Mouse (Mus musculus): Measurements from ENCODE around the gene Smg9. TPM values are rescaled to one million over a fixed set of nuclear protein-coding genes. Genes with fewer than 3 reads are reported as not detected.
A peak's percentile ranks its signal among the peaks of the same experiment; 100 is the strongest.

Gene Smg9
- polyA plus RNA-seq, 1 experiment from 2014 or later, result 20.9 TPM

DNA sequence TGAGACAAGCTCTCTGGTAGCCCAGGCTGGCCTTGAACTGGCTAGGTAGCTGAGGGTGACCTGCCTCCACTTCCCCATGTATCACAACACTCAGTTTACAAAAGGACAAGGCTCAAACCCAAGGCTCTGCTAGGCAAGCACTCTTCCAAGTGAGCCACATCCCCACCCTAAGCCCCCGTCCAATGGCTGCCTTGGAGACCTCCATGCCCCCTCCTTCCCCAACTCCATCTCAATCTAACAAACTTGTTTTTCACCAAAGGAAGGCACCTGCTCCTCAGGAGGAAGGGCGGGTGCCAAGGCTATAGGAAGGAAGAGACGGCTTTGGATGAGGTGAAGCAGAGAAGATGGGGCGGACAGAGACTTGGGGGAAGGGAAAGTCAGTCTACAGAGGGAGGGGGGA, 26.6 kb upstream of the Smg9 start:
- no peak overlapping the region for H3K27ac ChIP-seq (ENCODE audit: low read depth, low read length)

DNA sequence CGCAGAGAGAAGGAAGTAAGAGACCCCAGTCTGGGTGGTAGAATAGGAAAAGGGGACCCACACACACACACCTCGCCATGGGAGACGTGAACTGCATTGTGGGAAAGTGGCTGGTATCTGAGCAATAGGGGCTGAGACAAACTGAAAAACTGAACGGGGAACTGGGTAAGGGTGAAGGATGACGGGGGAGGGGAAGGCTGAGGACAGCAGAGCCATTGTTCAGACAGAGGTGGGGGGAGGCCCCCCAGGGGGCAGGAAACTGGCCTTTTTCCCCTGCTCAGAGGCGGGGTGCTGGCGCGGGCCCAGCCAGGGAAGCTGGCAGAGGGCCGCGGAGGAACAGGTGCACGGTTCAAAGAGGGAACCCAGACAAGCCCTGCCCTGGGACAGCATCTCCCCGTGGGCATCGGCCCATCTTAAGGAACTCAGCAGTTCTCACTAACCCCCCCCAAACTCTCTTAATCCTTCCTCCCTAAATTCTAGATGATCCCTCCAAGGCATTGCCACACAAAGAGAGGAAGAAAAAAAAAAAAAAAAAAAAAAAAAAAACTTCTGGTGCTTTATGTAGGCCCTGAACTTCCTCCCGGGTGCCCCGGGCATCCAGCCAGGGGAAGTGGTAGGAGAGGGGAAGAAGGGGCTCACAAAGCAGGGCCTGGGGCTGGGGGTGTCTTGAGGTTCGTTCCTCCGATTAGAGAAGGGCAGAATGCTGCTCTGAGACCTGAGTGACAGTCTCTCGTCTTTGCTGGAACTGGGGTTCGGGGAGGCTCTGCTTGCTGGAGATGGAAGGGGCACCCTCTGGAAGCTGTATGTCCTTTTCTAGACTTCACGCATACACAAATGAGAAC, 25.7 kb upstream of the Smg9 start:
- H3K4me2 ChIP-seq, result no peak overlapping the region
- 46% methylated on average over 20 of the region's 20 CpGs for WGBS
- DNase-seq (ENCODE audit: low spot score, missing footprints), result no peak

More for the DNA sequence above, 26.6 kb upstream of the Smg9 start:
- WGBS, result 69% methylated on average over 4 of the region's 4 CpGs
- Histone ChIP-seq H3K4me3 (ENCODE audit: low read depth, low read length) (no peak overlapping the region), H3K9me3 (ENCODE audit: control insufficient read depth, low read length) (no peaks in the 10 kb centered on the region), H3K4me2 (0 out of 2 replicates have a peak overlapping the region, but pooled peaks have one; percentile 8), H3K36me3 (ENCODE audit: control insufficient read depth, insufficient read depth, low read length) (no peaks in the 10 kb centered on the region), H3K4me1 (ENCODE audit: control insufficient read depth, insufficient read depth, low read length) (no peaks in the 10 kb centered on the region; the same call in 1 of the 2 replicates), H3K27me3 (ENCODE audit: control insufficient read depth, insufficient read depth, low read length) (peaks cover 3% of the 10 kb centered on the region; the same call in 1 of the 2 replicates), H3K9ac (ENCODE audit: low read length) (no peak overlapping the region)
- no peak for ATAC-seq (ENCODE audit: low FRiP score)
- DNase-seq (ENCODE audit: low spot score, missing footprints), result peak; percentile 26

DNA sequence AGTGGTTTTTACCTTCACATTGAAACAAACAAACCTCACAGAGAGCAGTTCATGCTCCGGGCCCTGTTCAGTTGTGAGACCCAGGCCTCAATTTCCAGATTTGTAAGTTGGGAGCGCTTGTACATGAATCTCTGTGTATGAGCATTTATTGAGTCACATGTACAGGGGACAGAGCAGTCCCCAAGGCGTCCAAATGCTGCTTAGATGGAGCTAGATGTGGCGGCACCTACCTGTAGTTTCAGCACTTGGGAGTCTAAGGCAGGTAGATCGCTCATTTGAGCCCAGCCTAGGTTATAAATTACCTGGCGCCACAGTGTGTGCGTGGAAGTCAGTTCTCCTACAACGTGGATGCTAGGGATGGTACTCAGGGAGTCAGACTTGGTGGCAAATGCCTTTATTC, 23.0 kb upstream of the Smg9 start:
- WGBS, result 85% methylated on average over 8 of the region's 8 CpGs

More for the DNA sequence above, 25.7 kb upstream of the Smg9 start:
- Histone ChIP-seq H3K36me3 (ENCODE audit: control insufficient read depth, insufficient read depth, low read length) (no peaks in the 10 kb centered on the region), H3K4me3 (ENCODE audit: low read depth, low read length) (no peak overlapping the region), H3K9ac (ENCODE audit: low read length) (no peak overlapping the region), H3K27ac (ENCODE audit: low read depth, low read length) (no peak overlapping the region), H3K4me1 (ENCODE audit: control insufficient read depth, insufficient read depth, low read length) (no peaks in the 10 kb centered on the region; the same call in 1 of the 2 replicates), H3K9me3 (ENCODE audit: control insufficient read depth, low read length) (no peaks in the 10 kb centered on the region), H3K27me3 (ENCODE audit: control insufficient read depth, insufficient read depth, low read length) (peaks cover 3% of the 10 kb centered on the region; the same call in 1 of the 2 replicates)
- peak; percentile 31; the same call in 1 of the 2 replicates for ATAC-seq (ENCODE audit: low FRiP score)

DNA sequence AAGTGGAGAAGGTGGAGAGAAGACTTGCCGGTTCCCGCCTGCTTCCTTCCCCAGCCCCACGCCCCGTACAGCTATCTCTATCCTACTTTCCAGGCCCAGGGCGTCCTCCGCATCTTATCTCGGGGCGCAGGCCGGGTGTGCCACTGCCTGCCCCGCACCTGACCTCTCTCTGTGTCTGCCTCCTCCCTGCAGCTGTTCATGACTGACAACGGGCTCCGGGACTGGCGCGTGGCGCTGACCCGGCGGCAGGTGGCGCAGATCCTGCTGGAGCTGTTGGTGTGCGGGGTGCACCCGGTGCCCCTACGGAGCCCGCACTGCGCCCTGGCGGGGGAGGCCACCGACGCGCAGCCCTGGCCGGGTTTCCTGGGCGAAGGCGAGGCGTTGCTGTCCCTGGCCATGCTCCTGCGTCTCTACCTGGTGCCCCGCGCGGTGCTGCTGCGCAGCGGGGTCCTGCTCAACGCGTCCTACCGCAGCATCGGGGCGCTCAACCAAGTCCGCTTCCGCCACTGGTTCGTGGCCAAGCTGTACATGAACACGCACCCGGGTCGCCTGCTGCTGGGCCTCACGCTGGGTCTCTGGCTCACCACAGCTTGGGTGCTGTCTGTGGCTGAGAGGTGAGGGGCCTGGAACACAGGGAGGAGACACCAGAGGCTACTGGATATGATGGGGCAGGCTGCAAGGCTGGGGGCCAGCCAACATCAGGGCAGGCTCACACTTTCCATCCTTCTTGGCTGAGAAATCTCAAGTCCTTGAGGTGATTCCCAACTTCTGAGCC, 22.1 kb upstream of the Smg9 start:
- DNase-seq (ENCODE audit: low spot score, missing footprints), result peak; percentile 90
- Histone ChIP-seq H3K27me3 (ENCODE audit: control insufficient read depth, insufficient read depth, low read length) (peaks cover 3% of the 10 kb centered on the region; the same call in 1 of the 2 replicates), H3K4me2 (peak overlapping the region; percentile 47), H3K4me1 (ENCODE audit: control insufficient read depth, insufficient read depth, low read length) (no peaks in the 10 kb centered on the region; the same call in 1 of the 2 replicates), H3K9me3 (ENCODE audit: control insufficient read depth, low read length) (no peaks in the 10 kb centered on the region), H3K36me3 (ENCODE audit: control insufficient read depth, insufficient read depth, low read length) (no peaks in the 10 kb centered on the region), H3K4me3 (ENCODE audit: low read depth, low read length) (peak overlapping the region; percentile 21; the same call in 1 of the 2 replicates), H3K9ac (ENCODE audit: low read length) (peak overlapping the region; percentile 47), H3K27ac (ENCODE audit: low read depth, low read length) (no peak overlapping the region)
- peak; percentile 73 for ATAC-seq (ENCODE audit: low FRiP score)
- WGBS, result 7% methylated on average over 43 of the region's 49 CpGs

More for the DNA sequence above, 23.0 kb upstream of the Smg9 start:
- H3K27me3 ChIP-seq (ENCODE audit: control insufficient read depth, insufficient read depth, low read length), result peaks cover 3% of the 10 kb centered on the region; the same call in 1 of the 2 replicates
- H3K9me3 ChIP-seq (ENCODE audit: control insufficient read depth, low read length), result no peaks in the 10 kb centered on the region
- H3K36me3 ChIP-seq (ENCODE audit: control insufficient read depth, insufficient read depth, low read length), result no peaks in the 10 kb centered on the region
- H3K27ac ChIP-seq (ENCODE audit: low read depth, low read length), result no peak overlapping the region
- DNase-seq (ENCODE audit: low spot score, missing footprints) (no peak), ATAC-seq (ENCODE audit: low FRiP score) (no peak)
- no peak overlapping the region for H3K4me3 ChIP-seq (ENCODE audit: low read depth, low read length)
- H3K4me2 ChIP-seq, result no peak overlapping the region
- no peaks in the 10 kb centered on the region; the same call in 1 of the 2 replicates for H3K4me1 ChIP-seq (ENCODE audit: control insufficient read depth, insufficient read depth, low read length)
- no peak overlapping the region for H3K9ac ChIP-seq (ENCODE audit: low read length)

DNA sequence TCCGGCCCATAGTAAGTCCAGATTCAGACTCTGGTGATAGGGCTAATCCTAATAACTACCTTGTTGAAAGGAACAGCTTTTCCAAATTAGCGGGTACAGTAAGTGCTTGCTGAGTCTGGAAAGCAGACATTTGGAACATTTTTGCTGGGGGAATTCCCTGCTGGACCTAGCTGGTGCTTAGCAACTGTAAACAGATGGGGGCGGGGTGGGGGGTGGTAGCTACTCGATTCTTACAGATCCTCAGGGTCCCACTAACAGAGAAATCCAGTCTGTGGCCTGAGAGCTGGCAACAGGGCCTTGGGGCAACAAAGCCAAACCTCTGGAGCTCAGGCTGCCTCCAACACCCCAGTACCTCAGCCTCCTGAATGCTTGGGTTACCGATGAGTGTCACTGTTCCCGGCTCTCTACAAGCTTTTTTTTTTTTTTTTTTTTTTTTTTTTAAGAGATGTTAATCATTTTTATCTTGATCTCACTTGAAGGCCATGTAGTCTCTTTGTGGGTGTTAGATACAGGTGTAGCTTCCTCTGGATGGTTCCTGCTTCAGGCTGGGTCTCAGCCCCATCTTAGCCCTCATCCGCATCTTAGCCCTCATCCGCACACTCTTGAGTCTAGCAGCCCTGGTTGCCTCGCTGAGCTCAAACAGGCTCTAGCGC, 21.2 kb upstream of the Smg9 start:
- Histone ChIP-seq H3K4me1 (ENCODE audit: control insufficient read depth, insufficient read depth, low read length) (no peaks in the 10 kb centered on the region; the same call in 1 of the 2 replicates), H3K4me3 (ENCODE audit: low read depth, low read length) (no peak overlapping the region), H3K9ac (ENCODE audit: low read length) (no peak overlapping the region), H3K4me2 (no peak overlapping the region), H3K27ac (ENCODE audit: low read depth, low read length) (no peak overlapping the region), H3K27me3 (ENCODE audit: control insufficient read depth, insufficient read depth, low read length) (peaks cover 3% of the 10 kb centered on the region; the same call in 1 of the 2 replicates), H3K36me3 (ENCODE audit: control insufficient read depth, insufficient read depth, low read length) (no peaks in the 10 kb centered on the region), H3K9me3 (ENCODE audit: control insufficient read depth, low read length) (no peaks in the 10 kb centered on the region)
- DNase-seq (ENCODE audit: low spot score, missing footprints) (no peak), ATAC-seq (ENCODE audit: low FRiP score) (no peak)
- WGBS, result 79% methylated on average over 10 of the region's 10 CpGs

DNA sequence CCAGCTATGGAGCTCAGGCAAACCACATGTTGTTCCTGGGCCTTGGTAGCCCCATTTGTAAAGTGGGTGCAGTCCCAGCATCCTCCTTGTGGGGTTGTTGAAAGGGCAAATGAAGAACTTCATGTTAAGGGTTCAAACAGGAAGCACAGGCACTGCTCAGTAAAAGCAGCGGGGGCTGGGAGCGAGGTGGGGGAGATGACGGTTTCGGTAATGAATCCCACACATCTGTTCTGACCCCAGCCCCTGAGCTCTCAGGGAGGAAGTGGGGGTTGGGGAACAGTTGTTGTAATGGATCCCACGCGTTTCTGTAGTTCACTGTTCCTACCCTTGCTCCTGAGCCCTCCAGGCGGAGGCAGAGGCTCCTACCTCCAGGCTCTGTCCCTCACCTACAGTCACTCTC, 19.5 kb upstream of the Smg9 start:
- no peak overlapping the region for H3K9ac ChIP-seq (ENCODE audit: low read length)
- no peak for DNase-seq (ENCODE audit: low spot score, missing footprints)
- peaks cover 3% of the 10 kb centered on the region; the same call in 1 of the 2 replicates for H3K27me3 ChIP-seq (ENCODE audit: control insufficient read depth, insufficient read depth, low read length)
- H3K4me1 ChIP-seq (ENCODE audit: control insufficient read depth, insufficient read depth, low read length), result no peaks in the 10 kb centered on the region; the same call in 1 of the 2 replicates
- H3K4me3 ChIP-seq (ENCODE audit: low read depth, low read length), result no peak overlapping the region
- no peaks in the 10 kb centered on the region for H3K9me3 ChIP-seq (ENCODE audit: control insufficient read depth, low read length)
- 62% methylated on average over 7 of the region's 7 CpGs for whole genome bisulfite sequencing
- H3K36me3 ChIP-seq (ENCODE audit: control insufficient read depth, insufficient read depth, low read length), result no peaks in the 10 kb centered on the region
- H3K4me2 ChIP-seq, result no peak overlapping the region
- H3K27ac ChIP-seq (ENCODE audit: low read depth, low read length), result no peak overlapping the region
- ATAC-seq (ENCODE audit: low FRiP score), result no peak

DNA sequence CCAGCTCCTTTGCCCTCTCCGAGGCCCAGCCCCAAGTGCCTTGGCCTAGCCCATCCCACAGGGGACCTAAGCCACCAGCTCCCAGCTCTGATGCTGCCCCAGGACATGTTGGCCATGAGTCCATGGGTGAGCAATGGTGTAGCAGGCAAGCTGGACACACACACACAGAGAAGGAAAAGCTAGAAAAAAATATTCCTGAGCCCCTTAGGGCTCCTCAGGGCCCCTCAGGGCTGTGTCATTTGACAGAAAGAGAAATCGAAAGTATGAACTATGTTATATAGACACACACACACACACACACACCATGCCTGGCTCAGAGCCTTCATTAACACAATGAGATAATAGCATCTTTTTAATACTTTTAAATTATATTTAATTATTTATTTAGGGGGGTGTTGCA, 19.0 kb upstream of the Smg9 start:
- H3K9me3 ChIP-seq (ENCODE audit: control insufficient read depth, low read length), result no peaks in the 10 kb centered on the region
- H3K4me1 ChIP-seq (ENCODE audit: control insufficient read depth, insufficient read depth, low read length), result no peaks in the 10 kb centered on the region; the same call in 1 of the 2 replicates
- ATAC-seq (ENCODE audit: low FRiP score) (no peak), DNase-seq (ENCODE audit: low spot score, missing footprints) (no peak)
- no peak overlapping the region for H3K9ac ChIP-seq (ENCODE audit: low read length)
- peaks cover 3% of the 10 kb centered on the region; the same call in 1 of the 2 replicates for H3K27me3 ChIP-seq (ENCODE audit: control insufficient read depth, insufficient read depth, low read length)
- 62% methylated on average over 2 of the region's 2 CpGs for WGBS
- H3K27ac ChIP-seq (ENCODE audit: low read depth, low read length), result no peak overlapping the region
- H3K4me3 ChIP-seq (ENCODE audit: low read depth, low read length), result no peak overlapping the region
- no peaks in the 10 kb centered on the region for H3K36me3 ChIP-seq (ENCODE audit: control insufficient read depth, insufficient read depth, low read length)
- no peak overlapping the region for H3K4me2 ChIP-seq

DNA sequence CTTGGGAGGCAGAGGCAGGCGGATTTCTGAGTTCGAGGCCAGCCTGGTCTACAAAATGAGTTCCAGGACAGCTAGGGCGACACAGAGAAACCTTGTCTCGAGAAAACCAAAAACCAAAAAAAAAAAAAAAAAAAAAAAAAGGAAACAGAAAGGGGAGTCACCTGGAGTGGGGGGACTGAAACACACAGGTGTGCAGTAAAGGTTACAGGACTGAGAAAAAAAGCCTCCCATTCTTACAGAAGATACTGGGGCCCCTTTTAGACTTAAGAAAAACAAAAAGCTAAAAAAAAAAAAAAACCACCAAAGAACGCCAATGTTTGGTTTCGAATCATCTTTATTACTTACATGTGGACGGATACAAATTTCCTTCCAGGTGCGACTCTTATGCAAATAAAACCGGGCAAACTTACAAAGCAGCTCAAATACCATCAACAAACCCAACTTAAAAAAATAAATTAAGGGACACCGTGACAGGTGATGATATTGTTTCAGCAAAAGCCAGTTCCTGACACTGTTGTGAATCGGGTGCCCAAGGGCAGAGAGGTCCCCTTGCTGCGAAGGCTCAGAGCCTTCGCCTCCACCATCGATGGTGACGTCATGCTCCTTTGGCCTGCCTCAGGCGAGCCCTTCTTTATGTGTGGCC, 16.6 kb upstream of the Smg9 start:
- WGBS, result 82% methylated on average over 16 of the region's 16 CpGs
- Histone ChIP-seq H3K4me2 (no peak overlapping the region), H3K9ac (ENCODE audit: low read length) (no peak overlapping the region), H3K27ac (ENCODE audit: low read depth, low read length) (no peak overlapping the region), H3K4me3 (ENCODE audit: low read depth, low read length) (no peak overlapping the region), H3K27me3 (ENCODE audit: control insufficient read depth, insufficient read depth, low read length) (no peaks in the 10 kb centered on the region), H3K36me3 (ENCODE audit: control insufficient read depth, insufficient read depth, low read length) (no peaks in the 10 kb centered on the region), H3K4me1 (ENCODE audit: control insufficient read depth, insufficient read depth, low read length) (no peaks in the 10 kb centered on the region), H3K9me3 (ENCODE audit: control insufficient read depth, low read length) (no peaks in the 10 kb centered on the region)
- DNase-seq (ENCODE audit: low spot score, missing footprints) (no peak), ATAC-seq (ENCODE audit: low FRiP score) (no peak)

All from midbrain, embryonic 11.5 days (tissue).